Mouse (Mus musculus) bone marrow, adult 2 months (tissue): Measurements from ENCODE around the gene Zfp513. TPM values are rescaled to one million over a fixed set of nuclear protein-coding genes. Genes with fewer than 3 reads are reported as not detected.
"Not testable (repeated sequence)": the region's sequence is repeated elsewhere in the genome, so short reads cannot be mapped to it uniquely, and the experiment has no call there.

Experiments
- H3K27ac ChIP-seq: fragments of 200-500 bp; 2 replicates; pipeline ENCODE4 v1.5.1; 2012; ENCODE audit warnings: low read depth, mild to moderate bottlenecking, control low read depth, inconsistent platforms, low read length; ENCODE audit not compliant: control insufficient read depth, poor library complexity, insufficient read depth
- H3K4me1 ChIP-seq: fragments of 200-500 bp; 2 replicates; pipeline ENCODE4 v1.6.1; 2011; ENCODE audit warnings: low read length; ENCODE audit not compliant: control insufficient read depth, insufficient read depth
- H3K4me3 ChIP-seq: fragments of 200-500 bp; replicated peaks from 2 replicates; pipeline ENCODE3; 2011; ENCODE audit warnings: mild to moderate bottlenecking, low read depth, low read length, control low read depth; ENCODE audit not compliant: control insufficient read depth
- CTCF ChIP-seq: fragments of 200-500 bp; IDR thresholded peaks from 2 replicates; pipeline ENCODE4 v1.5.1; 2011; ENCODE audit warnings: low read length, control low read depth; ENCODE audit not compliant: control insufficient read depth, insufficient read depth
- POLR2A ChIP-seq: fragments of 200-500 bp; IDR thresholded peaks from 2 replicates; pipeline ENCODE4 v1.6.1; 2011; ENCODE audit warnings: low read depth, mild to moderate bottlenecking, control low read depth, low read length, borderline replicate concordance; ENCODE audit not compliant: control insufficient read depth
- WGBS: fragments of 180-500 bp; shearing (Covaris S2); methylation state at CpG from one replicate; pipeline ENCODE4 v1.1.7; 2018; 5-methylcytosine and 5-hydroxymethylcytosine counted together
- polyA plus RNA-seq: library from polyadenylated mRNA; stranded (reverse); fragments of >200 nt; gene quantifications from 2 replicates; pipeline ENCODE4 v1.2.4, GENCODE M21; 2011; ENCODE audit warnings: low replicate concordance; ENCODE audit not compliant: missing spikeins, insufficient read depth, insufficient read length

Gene Zfp513
- polyA plus RNA-seq, 1 experiment, result 54.0 TPM

GRCm38 (mm10) chr5:31221304-31221945, 19.3 kb upstream of the Zfp513 start:
- Histone ChIP-seq H3K27ac (peak overlapping the region; percentile 85), H3K4me1 (peaks cover 1% of the 10 kb centered on the region; the same call in 1 of the 2 replicates), H3K4me3 (peak overlapping the region; percentile 88)
- peak; percentile 22; the same call in 1 of the 2 replicates for TF ChIP-seq CTCF
- no peak for TF ChIP-seq POLR2A
- 28% methylated on average over 11 of the region's 11 CpGs for WGBS

DNA sequence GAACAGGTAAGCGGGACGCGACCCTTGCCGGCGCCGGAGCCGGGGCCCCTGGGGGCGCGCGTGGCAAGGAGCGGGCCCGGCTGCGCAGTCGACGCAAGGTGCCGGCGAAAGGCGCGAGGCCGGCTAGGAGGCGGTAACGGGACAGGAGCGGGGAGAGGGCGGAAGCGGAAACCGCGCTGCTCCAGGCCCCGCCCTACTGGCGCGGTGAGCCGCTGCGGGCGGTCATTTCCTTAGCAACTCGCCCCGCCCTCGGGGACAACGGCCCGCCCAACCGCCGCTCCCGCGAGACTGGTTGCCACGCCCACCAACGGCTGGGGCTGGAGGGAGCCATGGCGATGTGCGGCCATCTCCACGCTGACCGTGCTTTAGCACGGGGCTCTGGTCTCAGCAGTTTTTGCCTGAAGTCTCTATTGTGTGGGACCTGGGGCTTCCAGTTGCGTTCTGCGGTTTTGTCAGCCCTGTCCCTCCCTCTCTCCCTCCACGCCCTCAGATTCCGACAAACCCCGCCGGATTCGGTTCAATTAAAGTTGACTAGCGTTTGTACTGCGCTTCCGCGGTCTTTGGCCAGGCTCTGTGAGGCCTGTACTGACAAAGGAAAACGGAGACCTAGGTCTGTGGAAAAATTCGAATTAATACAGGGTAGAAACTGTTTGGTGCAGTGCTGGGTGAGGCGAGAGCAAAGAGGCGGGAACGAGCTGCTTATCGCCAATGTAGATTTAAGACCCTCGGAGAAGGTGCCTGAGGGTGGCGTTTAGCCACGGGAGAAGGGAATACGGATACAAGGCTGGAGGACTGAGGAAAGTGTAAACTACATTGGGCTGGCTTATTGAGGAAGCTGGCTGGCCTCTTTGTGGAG, 18.6 kb upstream of the Zfp513 start, which contains the start of gene Ppm1g:
Ppm1g (minus strand) TSS at position 240 of the 856 bp plus-strand sequence.
- H3K4me1 ChIP-seq, result peaks cover 1% of the 10 kb centered on the region; the same call in 1 of the 2 replicates
- TF ChIP-seq POLR2A (peak; percentile 99), CTCF (no peak; the same call in 1 of the 2 replicates)
- under 1% methylated on average over 69 of the region's 70 CpGs for WGBS

DNA sequence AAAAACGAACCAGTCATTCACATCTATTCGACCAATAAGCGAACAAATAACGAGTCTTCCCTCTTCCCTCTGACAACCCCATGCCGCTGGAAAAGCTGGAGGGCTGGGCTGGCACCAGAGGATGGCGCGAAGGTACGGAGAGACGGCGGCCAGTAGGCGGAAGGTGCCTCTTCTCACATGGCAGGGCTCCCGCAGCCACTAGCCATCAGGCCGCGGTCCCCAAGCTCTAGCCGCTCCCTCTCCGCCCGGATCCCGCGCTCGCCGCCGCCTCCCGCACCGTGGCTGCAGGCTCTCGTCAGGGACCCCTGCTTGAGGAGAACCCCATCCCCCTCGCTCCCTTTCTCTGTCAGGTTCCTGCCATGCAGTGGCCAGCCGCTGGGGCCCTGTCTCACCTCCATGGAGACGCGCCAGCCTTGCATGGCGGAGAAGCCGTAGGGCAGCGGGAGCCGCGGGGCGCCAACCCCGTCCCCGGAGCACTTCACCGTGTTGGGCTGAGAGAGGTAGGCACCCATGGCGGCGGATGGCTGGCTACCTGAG, 17.9 kb upstream of the Zfp513 start:
- under 1% methylated on average over 40 of the region's 40 CpGs for WGBS
- TF ChIP-seq POLR2A (no peak), CTCF (no peak)
- H3K4me1 ChIP-seq, result peaks cover 1% of the 10 kb centered on the region; the same call in 1 of the 2 replicates
- peak overlapping the region; percentile 96 for H3K27ac ChIP-seq
- peak overlapping the region; percentile 93 for H3K4me3 ChIP-seq

More for the DNA sequence above, 18.6 kb upstream of the Zfp513 start, which contains the start of gene Ppm1g:
- Histone ChIP-seq H3K4me3 (peak within 1 kb of the TSS; percentile 93), H3K27ac (peak within 1 kb of the TSS; percentile 96)

DNA sequence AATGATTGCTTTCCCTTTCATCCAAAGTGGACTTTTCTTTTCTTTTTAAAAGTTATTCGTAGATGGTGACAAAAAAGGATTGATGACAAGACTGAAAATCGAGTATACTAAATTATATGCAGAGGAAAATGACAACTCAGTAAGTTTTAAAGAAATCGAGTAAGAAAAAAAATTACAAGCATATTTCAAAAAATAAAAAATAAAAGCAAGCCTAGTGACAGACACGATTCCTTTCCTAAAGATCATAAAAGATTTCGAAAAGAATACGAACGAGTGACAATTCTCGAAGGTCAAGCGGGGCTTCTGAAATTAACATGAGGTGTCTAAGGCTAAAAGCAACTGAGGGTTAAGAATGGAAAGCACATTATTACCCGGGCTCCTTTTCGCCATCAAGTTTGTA, 17.4 kb upstream of the Zfp513 start:
- under 1% methylated on average over 11 of the region's 11 CpGs for WGBS
- peak overlapping the region; percentile 96 for H3K27ac ChIP-seq
- H3K4me3 ChIP-seq, result peak overlapping the region; percentile 93
- H3K4me1 ChIP-seq, result peaks cover 1% of the 10 kb centered on the region; the same call in 1 of the 2 replicates
- TF ChIP-seq POLR2A, result no peak
- no peak for TF ChIP-seq CTCF

DNA sequence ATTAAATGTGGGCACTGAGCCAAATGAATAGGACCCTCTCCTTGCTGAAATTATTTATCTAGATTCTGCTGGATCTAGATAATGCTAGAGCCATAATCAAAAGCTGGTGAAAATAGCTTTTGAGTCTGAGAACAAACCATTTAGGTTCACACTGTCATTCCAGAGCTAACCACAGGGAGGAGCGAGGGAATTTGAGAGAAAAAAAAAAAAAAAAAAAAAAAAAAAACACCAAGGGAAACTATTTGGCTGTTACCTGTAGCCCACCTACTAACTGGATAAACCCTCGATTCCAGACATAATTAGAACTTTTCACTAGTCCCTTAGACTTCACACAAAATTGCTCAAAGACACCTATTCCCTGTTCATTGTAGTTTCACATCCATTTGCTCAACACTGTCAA, 17.0 kb upstream of the Zfp513 start:
- Histone ChIP-seq H3K27ac (no peak overlapping the region), H3K4me3 (no peak overlapping the region), H3K4me1 (peaks cover 1% of the 10 kb centered on the region; the same call in 1 of the 2 replicates)
- WGBS, result 6% methylated on average over 2 of the region's 2 CpGs
- TF ChIP-seq POLR2A, result no peak
- no peak for TF ChIP-seq CTCF

- H3K4me1 ChIP-seq, result peaks cover 1% of the 10 kb centered on the region; the same call in 1 of the 2 replicates
- TF ChIP-seq POLR2A, result no peak
- no peak for TF ChIP-seq CTCF
- peak overlapping the region; percentile 17 for H3K4me3 ChIP-seq
- no peak overlapping the region for H3K27ac ChIP-seq
- 27% methylated on average over 7 of the region's 7 CpGs for WGBS
These were observed 16.2 kb upstream of the Zfp513 start for GRCm38 (mm10) chr5:31218294-31218693.

DNA sequence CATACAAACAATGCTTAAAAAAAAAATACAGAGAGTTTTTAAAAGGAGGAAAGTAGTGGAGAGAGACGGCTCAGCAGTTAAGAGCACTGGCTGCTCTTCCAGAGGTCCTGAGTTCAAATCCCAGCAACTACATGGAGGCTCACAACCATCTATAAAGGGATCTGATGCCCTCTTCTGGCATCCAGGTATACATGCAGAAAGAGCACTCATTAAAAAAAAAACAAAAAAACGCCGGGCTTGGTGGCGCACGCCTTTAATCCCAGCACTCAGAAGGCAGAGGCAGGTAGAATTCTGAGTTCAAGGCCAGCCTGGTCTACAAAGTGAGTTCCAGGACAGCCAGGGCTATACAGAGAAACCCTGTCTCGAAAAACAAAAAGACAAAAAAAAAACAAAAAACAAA, 14.5 kb upstream of the Zfp513 start:
- 74% methylated on average over 6 of the region's 6 CpGs for WGBS
- H3K4me1 ChIP-seq, H3K27ac ChIP-seq, H3K4me3 ChIP-seq: not testable (repeated sequence)

GRCm38 (mm10) chr5:31204421-31204820, 2.3 kb upstream of the Zfp513 start:
- WGBS, result 90% methylated on average over 6 of the region's 6 CpGs
- TF ChIP-seq CTCF (no peak), POLR2A (no peak)
- H3K4me1 ChIP-seq, result no peaks in the 10 kb centered on the region
- no peak overlapping the region for H3K4me3 ChIP-seq
- no peak overlapping the region for H3K27ac ChIP-seq
